Mouse (Mus musculus) urinary bladder, postnatal 36 days (tissue): Measurements from ENCODE around the gene Olfr620.

Source experiments
- DNase-seq, 2 experiments: peaks; one replicate each; pipeline ENCODE4 v3.0.0; 2022; ENCODE audit warnings: low spot score in 2 of 2, mixed read lengths in 1 of 2

Gene Olfr620

GRCm38 (mm10) chr7:103612434-103612833, at the start of gene Olfr620:
Gene Olfr620 (minus strand): TSS chr7:103612534.
- DNase-seq = no peak

DNA sequence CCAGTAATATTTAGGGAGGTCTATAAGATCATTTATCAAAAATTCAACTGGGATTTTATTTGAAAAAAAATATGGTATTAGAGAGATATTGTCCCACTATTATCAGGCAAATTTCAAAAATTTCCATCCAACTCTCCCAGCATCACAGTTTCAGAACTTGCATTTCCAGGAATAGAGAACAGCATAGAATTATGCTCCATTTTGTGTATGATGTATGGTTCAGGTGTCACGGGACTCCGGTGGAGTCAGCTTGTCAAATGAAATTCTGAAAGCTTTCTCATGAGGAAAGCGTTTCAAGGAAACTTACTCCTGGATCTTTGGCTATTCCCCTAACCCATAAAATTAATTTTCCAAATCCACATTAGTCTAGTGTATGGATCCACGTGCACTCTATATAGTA, 31.7 kb upstream of the Olfr620 start:
- no peak for DNase-seq

GRCm38 (mm10) chr7:103642602-103643001, 30.3 kb upstream of the Olfr620 start, which contains the start of gene Olfr622:
Gene Olfr622 (minus strand): TSS chr7:103642702.
- no peak for DNase-seq

DNA sequence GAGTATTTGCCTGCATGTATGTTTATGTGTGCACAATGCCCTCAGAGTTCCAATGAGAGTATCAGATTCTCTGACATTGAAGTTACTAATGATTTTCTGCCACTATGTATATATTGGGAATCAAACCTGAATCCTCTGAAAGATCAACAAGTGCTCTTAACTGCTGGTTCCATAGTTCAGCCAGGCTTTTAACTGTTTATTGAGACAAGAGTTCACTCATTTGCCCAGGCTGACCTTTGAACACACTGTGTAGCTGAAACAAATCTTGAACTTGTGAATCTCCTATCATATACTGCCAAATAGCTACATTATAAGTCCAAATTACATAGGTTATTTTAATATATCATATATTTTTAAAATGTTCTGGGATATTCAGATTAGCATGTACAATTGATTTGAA, 24.5 kb upstream of the Olfr620 start:
- DNase-seq = no peak

GRCm38 (mm10) chr7:103607425-103607824, 4.9 kb downstream of the Olfr620 start:
- no peak for DNase-seq

DNA sequence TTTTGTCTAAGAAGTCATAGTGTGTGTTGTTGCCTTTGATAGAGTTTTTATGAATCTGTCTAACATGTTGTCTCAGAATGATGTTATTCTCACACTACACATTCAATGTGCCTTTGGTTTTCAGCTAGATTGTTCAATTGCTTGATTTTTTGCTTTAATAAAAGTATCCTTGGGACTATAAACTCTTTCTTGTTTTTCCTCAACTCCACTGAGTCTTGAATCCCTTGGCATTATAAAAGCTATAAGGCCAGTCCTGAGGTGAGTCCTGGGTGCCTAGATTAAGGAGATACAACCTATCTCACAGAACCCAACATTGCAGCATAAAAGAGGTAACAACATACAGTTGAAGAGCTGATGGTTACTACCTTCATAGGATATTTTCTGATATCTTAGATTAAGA, 12.1 kb downstream of the Olfr620 start, which contains the start of gene Olfr619:
Olfr619 (plus strand) TSS at position 301 of the 400 bp plus-strand sequence.
- no peak for DNase-seq

- no peak for DNase-seq
Observed at GRCm38 (mm10) chr7:103589803-103590202, 22.5 kb downstream of the Olfr620 start, which contains the start of gene Olfr618. Gene Olfr618 (plus strand): TSS chr7:103590103.

- no peak for DNase-seq
Observed at GRCm38 (mm10) chr7:103572761-103573160, 39.6 kb downstream of the Olfr620 start, which contains the start of gene Olfr617. Gene Olfr617 (plus strand): TSS chr7:103573061.

DNA sequence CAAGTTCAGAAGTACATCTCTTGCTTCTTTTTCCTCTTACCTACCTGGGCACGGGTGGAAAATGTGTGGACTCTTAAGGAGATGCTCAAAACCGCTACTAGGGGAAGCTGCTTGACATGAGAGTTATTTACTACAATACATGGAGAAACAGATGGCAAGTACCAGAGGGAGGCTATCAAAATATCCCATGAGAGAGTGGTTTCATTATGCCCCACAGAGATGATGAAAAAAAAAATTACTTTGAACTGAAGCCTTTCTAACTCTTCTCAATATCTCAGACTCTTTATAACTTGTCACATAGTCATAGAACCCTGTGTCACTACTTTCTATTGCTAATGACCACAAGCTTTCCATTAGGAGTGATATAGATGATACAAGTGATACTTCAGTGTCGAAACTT, 43.3 kb downstream of the Olfr620 start, which contains the start of gene Olfr616:
Olfr616 (minus strand) TSS at position 101 of the 400 bp plus-strand sequence.
- DNase-seq = no peak

GRCm38 (mm10) chr7:103555779-103556178, 56.6 kb downstream of the Olfr620 start, which contains the start of gene Olfr615:
Gene Olfr615 (plus strand): TSS chr7:103556079.
- DNase-seq = no peak
